In the genomic region with DNA sequence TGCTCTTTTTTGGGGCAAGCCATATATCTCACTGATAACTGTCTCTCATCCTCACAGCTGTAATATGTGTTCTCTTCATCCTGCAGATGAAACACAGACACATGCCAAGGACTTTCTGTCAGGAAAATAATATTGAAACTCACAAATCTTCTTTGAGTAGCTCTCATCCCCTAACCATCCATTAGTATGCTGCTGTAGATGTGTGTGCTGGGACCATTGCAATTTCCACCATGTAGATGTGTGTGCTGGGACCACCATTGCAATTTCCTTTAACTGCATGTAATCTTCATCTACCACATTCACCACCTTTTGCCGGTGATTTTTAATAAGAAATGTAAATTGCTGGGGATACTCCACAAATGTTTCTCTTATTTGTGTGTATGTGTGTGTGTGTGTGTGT, we compare ENCODE assay signal across 15 mouse cellular contexts.
"Had no signal": no experiment of that assay in that cellular context is flagged by ENCODE, and none has a peak within 500 bp of the region (broad histone marks: within the 10 kb centered on the region; RNA-seq: fewer than 3 reads in every experiment).

No protein-coding gene starts in this region.

- H3K27ac ChIP-seq: neural tube, embryonic 12.5 days; stomach, embryonic 15.5 days; stomach, postnatal 0 days had no signal

- H3K4me3 ChIP-seq: neural tube, embryonic 12.5 days; stomach, embryonic 15.5 days had no signal

- DNase-seq: retina, postnatal 1 day; right cerebral cortex, adult 18-20 months; right cerebral cortex, postnatal 14 days; right cerebral cortex, postnatal 25 days; right cerebral cortex, postnatal 4 days; spleen, adult 18-20 months; thymus, adult 18-20 months; thymus, adult 2 months; thymus, postnatal 14 days; thymus, postnatal 25 days; thymus, postnatal 36 days; thymus, postnatal 4 days had no signal

- H3K9me3 ChIP-seq: neural tube, embryonic 12.5 days; stomach, embryonic 15.5 days had no signal

- H3K27me3 ChIP-seq: neural tube, embryonic 12.5 days; stomach, embryonic 15.5 days had no signal

- H3K4me1 ChIP-seq: neural tube, embryonic 12.5 days; stomach, embryonic 15.5 days had no signal

- H3K4me2 ChIP-seq: neural tube, embryonic 12.5 days; stomach, embryonic 15.5 days had no signal

- H3K9ac ChIP-seq: neural tube, embryonic 12.5 days; stomach, embryonic 15.5 days had no signal
